Mouse (Mus musculus): Measurements from ENCODE around the gene Srek1. TPM values are rescaled to one million over a fixed set of nuclear protein-coding genes. Genes with fewer than 3 reads are reported as not detected.
A peak's percentile ranks its signal among the peaks of the same experiment; 100 is the strongest.

Gene Srek1
- total and polyA plus RNA-seq, 3 experiments = 38.9 to 93.3 (median 45.6) TPM

DNA sequence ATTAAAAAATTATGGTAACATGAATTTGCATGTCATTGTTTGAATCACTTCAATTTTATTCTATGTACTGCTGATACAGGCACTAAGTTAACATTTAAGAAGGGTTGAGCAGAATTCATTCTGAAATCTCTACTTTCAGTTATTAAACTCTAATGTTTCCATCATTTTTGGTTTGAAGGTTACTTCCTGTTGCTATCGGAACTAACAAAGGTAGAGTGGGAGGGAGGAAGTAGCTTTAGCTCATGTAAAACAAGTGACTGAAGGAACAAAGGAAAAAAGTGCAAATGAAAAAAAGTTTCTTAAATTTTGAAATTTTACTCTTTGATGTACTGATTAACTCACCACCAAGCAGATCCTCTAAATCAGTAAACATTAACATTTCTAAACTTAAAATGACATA lies 47.9 kb upstream of the Srek1 start:
- H3K36me3 ChIP-seq (replicated peaks in 1 of 2; ENCODE audit: control insufficient read depth in 1 of 2, insufficient read depth in 1 of 2, low read length in 1 of 2) = peaks cover 16 to 29% of the 10 kb centered on the region in 2 experiments

DNA sequence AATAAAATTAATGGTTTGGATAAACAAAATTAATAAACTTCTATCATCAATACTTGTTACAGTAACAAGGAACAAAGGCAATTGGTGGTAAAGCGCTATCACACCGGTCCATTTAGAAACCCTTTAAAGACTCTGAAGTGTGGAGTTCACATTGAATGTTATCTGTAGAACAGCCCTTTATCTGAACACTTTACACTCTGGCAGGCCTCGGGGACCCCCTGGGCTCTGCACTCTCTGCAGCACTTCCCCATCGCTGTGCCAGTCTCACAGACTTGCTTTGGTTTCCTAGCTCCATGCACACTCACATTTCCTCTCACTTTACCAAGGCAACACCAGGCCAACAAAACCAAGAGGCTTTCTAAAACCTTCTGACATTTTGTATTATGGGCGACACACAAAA lies 45.0 kb upstream of the Srek1 start:
- DNase-seq (ENCODE audit: extremely low read depth) = peak; percentile 30
- Histone ChIP-seq H3K4me1 (ENCODE audit: control insufficient read depth in 1 of 2, insufficient read depth in 2 of 2) (peaks cover 8 to 43% of the 10 kb centered on the region in 2 experiments), H3K9ac (ENCODE audit: insufficient read depth, low read depth) (no peak overlapping the region), H3K79me2 (replicated peaks; ENCODE audit: control insufficient read depth, extremely low read depth, insufficient read depth, poor library complexity, severe bottlenecking) (no peaks in the 10 kb centered on the region), H3K36me3 (replicated peaks in 1 of 2; ENCODE audit: control insufficient read depth in 1 of 2, insufficient read depth in 1 of 2, low read length in 1 of 2) (peaks cover 12 to 23% of the 10 kb centered on the region in 2 experiments), H3K27ac (ENCODE audit: insufficient read depth, low read depth) (no peak overlapping the region), H3K9me3 (replicated peaks; ENCODE audit: low read length) (no peaks in the 10 kb centered on the region), H3K4me3 (replicated peaks in 1 of 3; ENCODE audit: low read depth in 2 of 3, low read length in 2 of 3, poor library complexity in 1 of 3) (no peak overlapping the region), H3K4me2 (ENCODE audit: insufficient read depth, low read depth, poor library complexity, severe bottlenecking) (no peak overlapping the region), H3K27me3 (replicated peaks) (no peaks in the 10 kb centered on the region)
- dilution Hi-C loops (cut with MboI; ENCODE audit: extremely low pct_ligation_motif_present, extremely low pct_unique_long_range_greater_than_20kb, low sequenced_read_pairs) (no loop called here), in situ Hi-C loops (cut with MboI; ENCODE audit: low pct_ligation_motif_present, low pct_unique_long_range_greater_than_20kb, low sequenced_read_pairs) (no loop called here)
- TF ChIP-seq TBP (conservative IDR thresholded peaks at IDR 0.05; ENCODE audit: low read depth, low read length) (no peak), PAX5 (IDR thresholded peaks at IDR 0.05; ENCODE audit: low read length) (no peak), CHD1 (IDR thresholded peaks at IDR 0.05; ENCODE audit: low read depth, low read length) (no peak), ZNF384 (IDR thresholded peaks at IDR 0.05; ENCODE audit: low read depth, low read length) (no peak), ETS1 (conservative IDR thresholded peaks at IDR 0.05; ENCODE audit: low read depth, low read length) (no peak), MAX (IDR thresholded peaks at IDR 0.05; ENCODE audit: low read length) (no peak)

More for the DNA sequence above, 47.9 kb upstream of the Srek1 start:
- dilution Hi-C loops (cut with MboI; ENCODE audit: extremely low pct_ligation_motif_present, extremely low pct_unique_long_range_greater_than_20kb, low sequenced_read_pairs) = no loop called here
- Histone ChIP-seq H3K9me3 (replicated peaks; ENCODE audit: low read length) (no peaks in the 10 kb centered on the region), H3K4me3 (replicated peaks in 1 of 3; ENCODE audit: low read depth in 2 of 3, low read length in 2 of 3, poor library complexity in 1 of 3) (no peak overlapping the region), H3K4me2 (ENCODE audit: insufficient read depth, low read depth, poor library complexity, severe bottlenecking) (no peak overlapping the region), H3K27ac (ENCODE audit: insufficient read depth, low read depth) (no peak overlapping the region), H3K27me3 (replicated peaks) (no peaks in the 10 kb centered on the region), H3K4me1 (ENCODE audit: control insufficient read depth in 1 of 2, insufficient read depth in 2 of 2) (peaks cover 7 to 25% of the 10 kb centered on the region in 2 experiments), H3K79me2 (replicated peaks; ENCODE audit: control insufficient read depth, extremely low read depth, insufficient read depth, poor library complexity, severe bottlenecking) (no peaks in the 10 kb centered on the region), H3K9ac (ENCODE audit: insufficient read depth, low read depth) (no peak overlapping the region)
- in situ Hi-C loops (cut with MboI; ENCODE audit: low pct_ligation_motif_present, low pct_unique_long_range_greater_than_20kb, low sequenced_read_pairs) = no loop called here
- DNase-seq (ENCODE audit: extremely low read depth) = no peak
- no peak for TF ChIP-seq RCOR1 (conservative IDR thresholded peaks at IDR 0.05; ENCODE audit: low read depth, low read length)
- TF ChIP-seq RAD21 (IDR thresholded peaks at IDR 0.05; ENCODE audit: low read depth, low read length) = no peak
- no peak for TF ChIP-seq NRF1 (IDR thresholded peaks at IDR 0.05; ENCODE audit: low read depth, low read length)
- no peak for TF ChIP-seq E2F4 (IDR thresholded peaks at IDR 0.05; ENCODE audit: insufficient replicate concordance, low read depth, low read length)

DNA sequence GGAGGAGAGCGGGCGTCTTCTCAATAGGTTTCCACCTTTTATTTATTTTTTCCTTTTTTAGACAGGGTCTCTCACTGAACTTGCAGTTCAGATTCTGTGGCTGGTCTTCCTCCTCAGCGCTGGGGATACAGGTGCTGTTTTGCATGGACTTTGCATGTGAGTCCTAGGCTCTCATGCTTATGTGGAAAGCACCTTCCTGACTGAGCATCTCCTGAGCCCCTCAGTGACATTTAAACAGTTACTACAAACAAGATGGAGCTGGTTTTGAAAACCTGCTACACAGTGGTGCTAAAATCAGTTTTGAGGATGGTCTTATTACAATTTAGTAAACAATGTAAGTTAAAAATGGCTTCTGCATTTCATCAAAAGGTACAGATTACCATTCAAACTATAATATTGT lies 43.5 kb upstream of the Srek1 start:
- DNase-seq (ENCODE audit: extremely low read depth) = peak; percentile 82
- no peaks in the 10 kb centered on the region for H3K9me3 ChIP-seq (replicated peaks; ENCODE audit: low read length)
- H3K4me3 ChIP-seq (replicated peaks in 1 of 3; ENCODE audit: low read depth in 2 of 3, low read length in 2 of 3, poor library complexity in 1 of 3) = no peak overlapping the region
- peak overlapping the region; percentile 52; the same call in 1 of the 2 replicates for H3K4me2 ChIP-seq (ENCODE audit: insufficient read depth, low read depth, poor library complexity, severe bottlenecking)
- H3K27me3 ChIP-seq (replicated peaks) = no peaks in the 10 kb centered on the region
- peaks cover 10 to 15% of the 10 kb centered on the region in 2 experiments for H3K36me3 ChIP-seq (replicated peaks in 1 of 2; ENCODE audit: control insufficient read depth in 1 of 2, insufficient read depth in 1 of 2, low read length in 1 of 2)
- H3K9ac ChIP-seq (ENCODE audit: insufficient read depth, low read depth) = no peak overlapping the region
- peak overlapping the region; percentile 61 for H3K27ac ChIP-seq (ENCODE audit: insufficient read depth, low read depth)
- peaks cover 8 to 43% of the 10 kb centered on the region in 2 experiments for H3K4me1 ChIP-seq (ENCODE audit: control insufficient read depth in 1 of 2, insufficient read depth in 2 of 2)
- no peaks in the 10 kb centered on the region for H3K79me2 ChIP-seq (replicated peaks; ENCODE audit: control insufficient read depth, extremely low read depth, insufficient read depth, poor library complexity, severe bottlenecking)
- in situ Hi-C loops (cut with MboI; ENCODE audit: low pct_ligation_motif_present, low pct_unique_long_range_greater_than_20kb, low sequenced_read_pairs) (no loop called here), dilution Hi-C loops (cut with MboI; ENCODE audit: extremely low pct_ligation_motif_present, extremely low pct_unique_long_range_greater_than_20kb, low sequenced_read_pairs) (no loop called here)
- 0 out of 2 replicates have a peak, but pooled peaks have one; percentile 54 for TF ChIP-seq CHD1 (IDR thresholded peaks at IDR 0.05; ENCODE audit: low read depth, low read length)
- TF ChIP-seq RAD21 (IDR thresholded peaks at IDR 0.05; ENCODE audit: low read depth, low read length) = no peak
- no peak for TF ChIP-seq ZKSCAN1 (IDR thresholded peaks at IDR 0.05; ENCODE audit: borderline replicate concordance, low read depth, low read length)
- TF ChIP-seq USF1 (IDR thresholded peaks at IDR 0.05; ENCODE audit: low read depth, low read length) = no peak
- TF ChIP-seq PAX5 (IDR thresholded peaks at IDR 0.05; ENCODE audit: low read length) = no peak
- peak; percentile 49; the same call in 1 of the 2 replicates for TF ChIP-seq MEF2A (IDR thresholded peaks at IDR 0.05; ENCODE audit: borderline replicate concordance, low read depth, low read length)
- TF ChIP-seq CHD2 (IDR thresholded peaks at IDR 0.05; ENCODE audit: low read length) = no peak
- TF ChIP-seq MAZ (IDR thresholded peaks at IDR 0.05; ENCODE audit: low read depth, low read length) = no peak; the same call in 1 of the 2 replicates
- no peak for TF ChIP-seq NELFE (IDR thresholded peaks at IDR 0.05; ENCODE audit: low read depth, low read length)
- TF ChIP-seq EP300 (IDR thresholded peaks at IDR 0.05; ENCODE audit: low read length) = peak; percentile 83
- TF ChIP-seq NRF1 (IDR thresholded peaks at IDR 0.05; ENCODE audit: low read depth, low read length) = no peak
- TF ChIP-seq ELF1 (IDR thresholded peaks at IDR 0.05; ENCODE audit: low read depth, low read length) = peak; percentile 41; the same call in 1 of the 2 replicates
- TF ChIP-seq POLR2A (IDR thresholded peaks at IDR 0.05; ENCODE audit: low read depth, low read length) = peak; percentile 36
- TF ChIP-seq ZC3H11A (IDR thresholded peaks at IDR 0.05; ENCODE audit: low read depth, low read length) = no peak
- TF ChIP-seq MAX (IDR thresholded peaks at IDR 0.05; ENCODE audit: low read length) = no peak
- no peak for TF ChIP-seq HCFC1 (IDR thresholded peaks at IDR 0.05; ENCODE audit: low read depth, low read length)
- no peak for TF ChIP-seq E2F4 (IDR thresholded peaks at IDR 0.05; ENCODE audit: insufficient replicate concordance, low read depth, low read length)
- no peak for TF ChIP-seq MAFK (IDR thresholded peaks at IDR 0.05; ENCODE audit: insufficient replicate concordance, low read length)
- no peak for TF ChIP-seq ZNF384 (IDR thresholded peaks at IDR 0.05; ENCODE audit: low read depth, low read length)
- no peak for TF ChIP-seq JUND (conservative IDR thresholded peaks at IDR 0.05; ENCODE audit: low read depth, low read length)
- no peak for TF ChIP-seq ZMIZ1 (IDR thresholded peaks at IDR 0.05; ENCODE audit: low read depth, low read length)
- TF ChIP-seq ETS1 (conservative IDR thresholded peaks at IDR 0.05; ENCODE audit: low read depth, low read length) = peak; percentile 64
- peak; percentile 76 for TF ChIP-seq BHLHE40 (IDR thresholded peaks at IDR 0.05; ENCODE audit: low read depth, low read length)

Data from CH12.LX (cell line).